Mouse (Mus musculus) liver, embryonic 15.5 days (tissue): ENCODE data around the gene Usp54. TPM values are rescaled to one million over a fixed set of nuclear protein-coding genes. Genes with fewer than 3 reads are reported as not detected.
"Not testable (repeated sequence)": the region's sequence is repeated elsewhere in the genome, so short reads cannot be mapped to it uniquely, and the experiment has no call there.

Source experiments
- ATAC-seq: fragments of 200-750 bp; cut with Nextera tagmentation; 2 replicates; pipeline ENCODE4 v1.8.0; 2017; ENCODE audit warnings: moderate number of reproducible peaks, mild to moderate bottlenecking, moderate library complexity; ENCODE audit not compliant: insufficient read depth
- H3K27ac ChIP-seq: fragments of 300-500 bp; sonication (generic); replicated peaks from 2 replicates; pipeline ENCODE4 v1.5.1; 2015; ENCODE audit warnings: mild to moderate bottlenecking, inconsistent platforms
- H3K27me3 ChIP-seq: fragments of 300-500 bp; sonication (generic); 2 replicates; pipeline ENCODE4 v1.6.1; 2015; ENCODE audit warnings: mild to moderate bottlenecking, inconsistent platforms
- H3K36me3 ChIP-seq: fragments of 300-500 bp; sonication (generic); replicated peaks from 2 replicates; pipeline ENCODE4 v1.6.1; 2015; ENCODE audit warnings: moderate library complexity, mild to moderate bottlenecking, inconsistent platforms
- H3K4me1 ChIP-seq: fragments of 300-500 bp; sonication (generic); replicated peaks from 2 replicates; pipeline ENCODE4 v1.6.1; 2015; ENCODE audit warnings: inconsistent platforms
- H3K4me2 ChIP-seq: fragments of 300-500 bp; sonication (generic); 2 replicates; pipeline ENCODE4 v1.6.1; 2015; ENCODE audit warnings: moderate library complexity, mild to moderate bottlenecking, inconsistent platforms
- H3K4me3 ChIP-seq: fragments of 300-500 bp; sonication (generic); replicated peaks from 2 replicates; pipeline ENCODE4 v1.5.1; 2015; ENCODE audit warnings: mild to moderate bottlenecking, inconsistent platforms
- H3K9ac ChIP-seq: fragments of 300-500 bp; sonication (generic); 2 replicates; pipeline ENCODE4 v1.6.1; 2015; ENCODE audit warnings: moderate library complexity, mild to moderate bottlenecking, inconsistent platforms
- H3K9me3 ChIP-seq: fragments of 300-500 bp; sonication (generic); replicated peaks from 2 replicates; pipeline ENCODE4 v1.6.1; 2016; ENCODE audit warnings: inconsistent platforms
- WGBS: fragments of 180-500 bp; shearing (Covaris S2); methylation state at CpG from one replicate; pipeline ENCODE4 v1.1.7; 2015; ENCODE audit warnings: mixed read lengths; ENCODE audit not compliant: insufficient replicate concordance; 5-methylcytosine and 5-hydroxymethylcytosine counted together
- polyA plus RNA-seq: library from polyadenylated mRNA; unstranded; fragments of >200 nt; fragmentation: Nextera tagmentation; extraction: Ambion mirVana; gene quantifications from 2 replicates; pipeline ENCODE4 v1.2.1, GENCODE M21; 2015

Gene Usp54
- polyA plus RNA-seq, 1 experiment from 2014 or later: 0.78 TPM

- Histone ChIP-seq H3K9ac (no peak overlapping the region), H3K9me3 (no peaks in the 10 kb centered on the region), H3K4me3 (no peak overlapping the region), H3K36me3 (no peaks in the 10 kb centered on the region), H3K4me2 (no peak overlapping the region), H3K4me1 (no peaks in the 10 kb centered on the region; the same call in 1 of the 2 replicates), H3K27ac (no peak overlapping the region), H3K27me3 (no peaks in the 10 kb centered on the region; the same call in 1 of the 2 replicates)
- 54% methylated on average over 9 of the region's 9 CpGs for WGBS
- no peak for ATAC-seq
These were observed 14.0 kb upstream of the Usp54 start for GRCm38 (mm10) chr14:20654690-20655421.

- no peak for ATAC-seq
- WGBS: 53% methylated on average over 4 of the region's 4 CpGs
- H3K9me3 ChIP-seq: no peaks in the 10 kb centered on the region
These were observed 10.9 kb upstream of the Usp54 start for GRCm38 (mm10) chr14:20651722-20652256.

GRCm38 (mm10) chr14:20651000-20651399, 10.1 kb upstream of the Usp54 start:
- ATAC-seq: no peak
- Histone ChIP-seq H3K27me3 (no peaks in the 10 kb centered on the region), H3K36me3 (no peaks in the 10 kb centered on the region), H3K4me3 (no peak overlapping the region), H3K27ac (no peak overlapping the region), H3K9me3 (no peaks in the 10 kb centered on the region), H3K4me1 (peaks cover 4% of the 10 kb centered on the region; the same call in 1 of the 2 replicates), H3K9ac (no peak overlapping the region), H3K4me2 (no peak overlapping the region)
- 64% methylated on average over 2 of the region's 2 CpGs for WGBS

More at GRCm38 (mm10) chr14:20651722-20652256, 10.9 kb upstream of the Usp54 start:
- H3K36me3 ChIP-seq: no peaks in the 10 kb centered on the region
- H3K27me3 ChIP-seq: no peaks in the 10 kb centered on the region
- H3K4me2 ChIP-seq: no peak overlapping the region
- peaks cover 4% of the 10 kb centered on the region; the same call in 1 of the 2 replicates for H3K4me1 ChIP-seq
- H3K4me3 ChIP-seq: no peak overlapping the region
- H3K9ac ChIP-seq: no peak overlapping the region
- H3K27ac ChIP-seq: no peak overlapping the region

GRCm38 (mm10) chr14:20646381-20646780, 5.5 kb upstream of the Usp54 start:
- Histone ChIP-seq H3K27me3 (no peaks in the 10 kb centered on the region), H3K4me3 (no peak overlapping the region), H3K27ac (no peak overlapping the region), H3K36me3 (no peaks in the 10 kb centered on the region), H3K4me1 (peaks cover 15% of the 10 kb centered on the region), H3K4me2 (no peak overlapping the region), H3K9me3 (no peaks in the 10 kb centered on the region), H3K9ac (no peak overlapping the region)
- no peak for ATAC-seq

GRCm38 (mm10) chr14:20645547-20645946, 4.7 kb upstream of the Usp54 start:
- peaks cover 15% of the 10 kb centered on the region for H3K4me1 ChIP-seq
- H3K9me3 ChIP-seq: no peaks in the 10 kb centered on the region
- H3K4me3 ChIP-seq: no peak overlapping the region
- no peak overlapping the region for H3K27ac ChIP-seq
- 45% methylated on average over 3 of the region's 3 CpGs for WGBS
- no peaks in the 10 kb centered on the region for H3K36me3 ChIP-seq
- H3K9ac ChIP-seq: no peak overlapping the region
- no peak overlapping the region for H3K4me2 ChIP-seq
- no peak for ATAC-seq
- H3K27me3 ChIP-seq: no peaks in the 10 kb centered on the region

GRCm38 (mm10) chr14:20641438-20641875, 594 bp upstream of the Usp54 start:
- H3K27me3 ChIP-seq: no peaks in the 10 kb centered on the region
- WGBS: 15% methylated on average over 10 of the region's 10 CpGs
- no peaks in the 10 kb centered on the region for H3K9me3 ChIP-seq
- ATAC-seq: no peak; the same call in 1 of the 2 replicates
- peaks cover 28% of the 10 kb centered on the region for H3K4me1 ChIP-seq
- peak overlapping the region; percentile 94 for H3K27ac ChIP-seq
- H3K4me2 ChIP-seq: peak overlapping the region; percentile 96
- peak overlapping the region; percentile 94 for H3K9ac ChIP-seq
- H3K36me3 ChIP-seq: no peaks in the 10 kb centered on the region
- H3K4me3 ChIP-seq: peak overlapping the region; percentile 89

- 6% methylated on average over 16 of the region's 16 CpGs for WGBS
- peak; percentile 49 for ATAC-seq
These were observed 794 bp downstream of the Usp54 start for GRCm38 (mm10) chr14:20639918-20640619.

GRCm38 (mm10) chr14:20638702-20639101, 2.2 kb downstream of the Usp54 start:
- H3K4me1 ChIP-seq: peaks cover 28% of the 10 kb centered on the region
- no peak overlapping the region for H3K4me2 ChIP-seq
- no peaks in the 10 kb centered on the region for H3K36me3 ChIP-seq
- ATAC-seq: no peak
- no peaks in the 10 kb centered on the region for H3K9me3 ChIP-seq
- WGBS: 75% methylated on average over 6 of the region's 6 CpGs
- no peak overlapping the region for H3K9ac ChIP-seq
- no peaks in the 10 kb centered on the region for H3K27me3 ChIP-seq
- no peak overlapping the region for H3K4me3 ChIP-seq
- H3K27ac ChIP-seq: no peak overlapping the region

More at GRCm38 (mm10) chr14:20639918-20640619, 794 bp downstream of the Usp54 start:
- Histone ChIP-seq H3K4me3 (peak overlapping the region; percentile 89), H3K27me3 (no peaks in the 10 kb centered on the region), H3K36me3 (no peaks in the 10 kb centered on the region), H3K9me3 (no peaks in the 10 kb centered on the region), H3K9ac (peak overlapping the region; percentile 94), H3K4me1 (peaks cover 28% of the 10 kb centered on the region), H3K4me2 (peak overlapping the region; percentile 96), H3K27ac (peak overlapping the region; percentile 94)

- Histone ChIP-seq H3K9me3 (no peaks in the 10 kb centered on the region), H3K36me3 (no peaks in the 10 kb centered on the region), H3K27me3 (no peaks in the 10 kb centered on the region), H3K27ac (no peak overlapping the region), H3K4me2 (no peak overlapping the region), H3K4me1 (peaks cover 28% of the 10 kb centered on the region), H3K4me3 (no peak overlapping the region), H3K9ac (no peak overlapping the region)
- WGBS: 54% methylated on average over 2 of the region's 2 CpGs
- ATAC-seq: no peak
These were observed 2.9 kb downstream of the Usp54 start for GRCm38 (mm10) chr14:20637818-20638574.

GRCm38 (mm10) chr14:20636968-20637367, 3.9 kb downstream of the Usp54 start:
- H3K27ac ChIP-seq, H3K9ac ChIP-seq, H3K9me3 ChIP-seq, ATAC-seq, H3K4me3 ChIP-seq, H3K4me2 ChIP-seq, H3K36me3 ChIP-seq, H3K27me3 ChIP-seq: not testable (repeated sequence)
- WGBS: 75% methylated on average over 3 of the region's 3 CpGs
- H3K4me1 ChIP-seq: peaks cover 23% of the 10 kb centered on the region

- Histone ChIP-seq H3K27me3 (no peaks in the 10 kb centered on the region), H3K9me3 (no peaks in the 10 kb centered on the region), H3K9ac (no peak overlapping the region), H3K27ac (no peak overlapping the region), H3K4me2 (no peak overlapping the region), H3K36me3 (no peaks in the 10 kb centered on the region), H3K4me1 (peaks cover 17% of the 10 kb centered on the region), H3K4me3 (no peak overlapping the region)
- 56% methylated on average over 2 of the region's 2 CpGs for WGBS
- no peak for ATAC-seq
These were observed 5.3 kb downstream of the Usp54 start for GRCm38 (mm10) chr14:20635546-20635945.
